Mouse (Mus musculus) midbrain, embryonic 10.5 days (tissue): ENCODE data around the gene Sox6. TPM values are rescaled to one million over a fixed set of nuclear protein-coding genes. Genes with fewer than 3 reads are reported as not detected.
A peak's percentile ranks its signal among the peaks of the same experiment; 100 is the strongest.

Experiments
- DNase-seq: peaks from one replicate; pipeline ENCODE4 v3.0.0-alpha.2; 2017; ENCODE audit warnings: low spot score
- H3K27ac ChIP-seq: fragments of 300-500 bp; sonication (generic); replicated peaks from 2 replicates; pipeline ENCODE4 v1.5.1; 2016; ENCODE audit warnings: mild to moderate bottlenecking
- H3K27me3 ChIP-seq: fragments of 300-500 bp; sonication (generic); 2 replicates; pipeline ENCODE4 v1.6.1; 2016; ENCODE audit warnings: low read depth, mild to moderate bottlenecking; ENCODE audit not compliant: poor library complexity, severe bottlenecking
- H3K36me3 ChIP-seq: fragments of 300-500 bp; sonication (generic); 2 replicates; pipeline ENCODE4 v1.6.1; 2016; ENCODE audit warnings: mild to moderate bottlenecking, moderate library complexity
- H3K4me1 ChIP-seq: fragments of 300-500 bp; sonication (generic); 2 replicates; pipeline ENCODE4 v1.6.1; 2016
- H3K4me3 ChIP-seq: fragments of 300-500 bp; sonication (generic); 2 replicates; pipeline ENCODE4 v1.5.1; 2016; ENCODE audit warnings: mild to moderate bottlenecking, moderate library complexity
- H3K9me3 ChIP-seq: fragments of 300-500 bp; sonication (generic); replicated peaks from 2 replicates; pipeline ENCODE4 v1.6.1; 2016; ENCODE audit warnings: mild to moderate bottlenecking
- WGBS: fragments of 180-500 bp; shearing (Covaris S2); methylation state at CpG from one replicate; pipeline ENCODE4 v1.1.7; 2016; 5-methylcytosine and 5-hydroxymethylcytosine counted together
- polyA plus RNA-seq: library from polyadenylated mRNA; unstranded; fragments of >200 nt; fragmentation: Nextera tagmentation; extraction: Ambion mirVana; gene quantifications from 2 replicates; pipeline ENCODE4 v1.2.1, GENCODE M21; 2016

Sox6 gene
- polyA plus RNA-seq, 1 experiment from 2014 or later, result 25.5 TPM

- Histone ChIP-seq H3K9me3 (no peaks in the 10 kb centered on the region), H3K27ac (no peak overlapping the region), H3K27me3 (no peaks in the 10 kb centered on the region), H3K36me3 (no peaks in the 10 kb centered on the region), H3K4me3 (no peak overlapping the region), H3K4me1 (peaks cover 30% of the 10 kb centered on the region)
- WGBS, result 90% methylated on average over 6 of the region's 6 CpGs
- DNase-seq, result no peak
Measured at GRCm38 (mm10) chr7:115686687-115687086, 351.9 kb downstream of the Sox6 start.

DNA sequence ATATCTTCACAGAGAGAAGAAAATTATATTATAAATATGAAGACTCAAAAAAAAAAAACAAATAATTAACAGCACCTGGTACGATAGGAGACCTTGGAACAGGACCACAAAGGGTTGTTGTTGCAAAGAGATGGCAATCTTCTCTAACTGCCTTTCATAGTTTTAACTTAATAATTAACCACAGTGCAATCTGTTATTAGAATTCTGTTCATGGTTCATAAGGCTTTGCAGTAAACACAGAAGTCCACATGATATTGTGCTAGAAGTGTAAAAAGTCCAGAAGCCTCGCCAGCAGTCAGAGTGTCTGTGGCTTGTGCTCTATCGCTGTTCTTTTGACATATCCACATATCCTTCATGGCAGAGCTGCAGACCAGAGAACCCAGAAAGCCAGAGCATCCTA is 354.5 kb downstream of the Sox6 start:
- 95% methylated on average over 3 of the region's 3 CpGs for WGBS

GRCm38 (mm10) chr7:115671749-115672148 is 366.8 kb downstream of the Sox6 start:
- no peak overlapping the region for H3K4me3 ChIP-seq
- DNase-seq, result no peak
- peaks cover 31% of the 10 kb centered on the region for H3K4me1 ChIP-seq
- no peak overlapping the region for H3K27ac ChIP-seq
- no peaks in the 10 kb centered on the region for H3K36me3 ChIP-seq
- H3K9me3 ChIP-seq, result no peaks in the 10 kb centered on the region
- no peaks in the 10 kb centered on the region for H3K27me3 ChIP-seq
- WGBS, result 86% methylated on average over 2 of the region's 2 CpGs

More for the DNA sequence above, 354.5 kb downstream of the Sox6 start:
- H3K9me3 ChIP-seq, result no peaks in the 10 kb centered on the region
- peaks cover 21% of the 10 kb centered on the region for H3K4me1 ChIP-seq
- H3K27me3 ChIP-seq, result no peaks in the 10 kb centered on the region
- no peak overlapping the region for H3K4me3 ChIP-seq
- H3K27ac ChIP-seq, result no peak overlapping the region
- no peaks in the 10 kb centered on the region for H3K36me3 ChIP-seq
- no peak for DNase-seq

- Histone ChIP-seq H3K27me3 (no peaks in the 10 kb centered on the region), H3K4me3 (no peak overlapping the region), H3K27ac (no peak overlapping the region), H3K9me3 (no peaks in the 10 kb centered on the region), H3K36me3 (no peaks in the 10 kb centered on the region), H3K4me1 (peaks cover 36% of the 10 kb centered on the region)
- 90% methylated on average over 4 of the region's 4 CpGs for WGBS
- no peak for DNase-seq
Measured at GRCm38 (mm10) chr7:115671272-115671671, 367.3 kb downstream of the Sox6 start.

DNA sequence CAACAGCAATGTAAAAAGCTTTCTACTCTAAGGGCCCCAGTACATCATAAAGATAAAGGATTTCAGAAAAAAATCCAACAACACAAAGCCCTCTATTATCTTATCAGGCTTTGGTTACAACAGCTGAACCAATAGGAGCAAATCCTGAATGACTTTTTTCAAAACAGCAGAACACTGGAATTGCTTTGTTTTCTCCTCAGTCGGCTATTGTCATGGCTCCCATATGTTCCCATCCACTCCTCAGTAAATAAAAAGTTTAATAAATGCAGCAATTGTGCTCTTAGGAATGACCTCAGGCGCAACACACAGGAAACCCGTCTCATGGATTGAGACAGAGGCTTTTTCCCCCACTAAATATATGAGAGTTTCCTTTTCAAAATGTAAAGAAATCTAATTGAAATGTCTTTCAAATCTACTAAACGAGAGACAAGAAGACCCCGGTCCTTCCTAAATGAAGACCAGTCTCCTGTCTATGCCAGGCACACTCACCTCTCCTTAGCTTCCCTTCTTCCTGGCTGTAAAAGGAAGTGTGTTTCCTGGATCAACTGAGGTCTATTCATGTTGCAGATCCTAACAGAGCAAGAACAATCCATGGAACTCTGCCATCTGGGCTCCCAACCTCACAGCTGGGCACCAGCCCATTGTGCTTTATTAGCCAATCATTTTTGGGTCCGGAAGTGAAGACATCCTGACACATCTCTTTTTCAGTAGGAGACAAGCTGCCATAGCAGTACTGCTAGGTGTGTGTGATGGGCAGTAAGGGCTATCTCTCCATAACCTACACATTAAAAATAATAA is 369.2 kb downstream of the Sox6 start:
- no peaks in the 10 kb centered on the region for H3K27me3 ChIP-seq
- H3K4me3 ChIP-seq, result no peak overlapping the region
- H3K9me3 ChIP-seq, result no peaks in the 10 kb centered on the region
- peak overlapping the region; percentile 49; the same call in 1 of the 2 replicates for H3K27ac ChIP-seq
- H3K4me1 ChIP-seq, result peaks cover 37% of the 10 kb centered on the region
- WGBS, result 63% methylated on average over 6 of the region's 6 CpGs
- no peaks in the 10 kb centered on the region for H3K36me3 ChIP-seq
- no peak for DNase-seq

DNA sequence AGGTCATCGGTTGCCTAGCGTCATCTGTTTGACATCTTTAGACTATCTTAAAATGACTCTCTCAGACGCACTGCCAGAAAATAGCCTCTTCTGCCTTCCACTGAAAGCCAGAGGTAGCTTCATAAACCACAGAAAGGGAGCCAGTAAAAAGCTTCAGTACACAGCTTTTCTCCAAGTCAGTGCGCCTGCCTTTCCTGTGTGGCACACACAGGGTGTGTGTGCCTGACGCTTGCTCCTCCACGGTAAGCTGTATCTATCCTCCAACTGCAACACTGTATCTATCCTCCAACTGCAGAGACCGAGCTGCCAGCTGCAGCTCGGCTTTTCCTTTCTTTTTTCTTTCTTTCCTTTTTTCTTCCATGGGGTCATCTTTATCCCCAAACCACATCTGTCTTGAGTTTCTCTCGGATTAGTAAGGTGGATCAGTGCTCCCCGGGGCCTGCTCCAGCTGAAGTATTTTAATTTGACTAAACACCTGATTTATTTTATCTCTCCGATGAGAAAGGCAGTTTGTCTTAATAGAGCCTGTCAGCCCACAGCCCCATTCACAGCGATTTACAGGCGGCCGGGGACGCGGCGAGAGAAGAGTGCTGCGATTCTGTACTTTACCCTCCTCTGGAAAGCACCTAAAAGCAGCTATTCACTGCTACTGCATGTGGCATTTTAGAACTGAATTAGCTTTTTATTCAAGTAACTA is 371.8 kb downstream of the Sox6 start:
- no peaks in the 10 kb centered on the region for H3K36me3 ChIP-seq
- peaks cover 46% of the 10 kb centered on the region for H3K4me1 ChIP-seq
- no peaks in the 10 kb centered on the region for H3K9me3 ChIP-seq
- H3K27ac ChIP-seq, result peak overlapping the region; percentile 53
- no peaks in the 10 kb centered on the region for H3K27me3 ChIP-seq
- no peak for DNase-seq
- peak overlapping the region; percentile 32 for H3K4me3 ChIP-seq
- 35% methylated on average over 18 of the region's 18 CpGs for WGBS

DNA sequence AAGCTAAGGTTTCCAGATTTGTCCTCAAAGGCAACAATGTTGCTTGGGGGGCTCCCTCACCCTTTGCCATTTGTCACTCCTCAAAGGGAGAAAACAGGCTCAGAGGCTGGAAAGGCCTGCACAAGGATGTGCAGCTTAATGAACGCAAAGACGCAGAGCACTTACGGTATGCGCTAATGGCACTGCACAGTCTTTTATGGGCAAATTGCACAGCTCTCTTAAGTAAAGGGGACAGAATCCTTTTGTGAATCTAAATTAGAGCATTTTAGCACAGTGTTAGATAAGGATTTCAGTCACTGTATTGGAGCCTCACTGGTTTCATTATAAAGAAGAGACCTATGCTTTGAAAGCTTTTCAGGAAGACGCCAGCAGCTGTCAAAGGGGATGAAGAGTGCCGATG is 375.2 kb downstream of the Sox6 start:
- DNase-seq, result no peak
- WGBS, result 65% methylated on average over 6 of the region's 6 CpGs
- Histone ChIP-seq H3K36me3 (no peaks in the 10 kb centered on the region), H3K4me3 (no peak overlapping the region), H3K27me3 (no peaks in the 10 kb centered on the region), H3K9me3 (no peaks in the 10 kb centered on the region), H3K27ac (no peak overlapping the region), H3K4me1 (peaks cover 38% of the 10 kb centered on the region)

- H3K4me3 ChIP-seq, result no peak overlapping the region
- no peaks in the 10 kb centered on the region for H3K9me3 ChIP-seq
- H3K27me3 ChIP-seq, result no peaks in the 10 kb centered on the region
- H3K27ac ChIP-seq, result no peak overlapping the region
- peaks cover 25% of the 10 kb centered on the region for H3K4me1 ChIP-seq
- H3K36me3 ChIP-seq, result no peaks in the 10 kb centered on the region
- no peak for DNase-seq
- 91% methylated on average over 9 of the region's 9 CpGs for WGBS
Measured at GRCm38 (mm10) chr7:115662121-115662520, 376.5 kb downstream of the Sox6 start.

DNA sequence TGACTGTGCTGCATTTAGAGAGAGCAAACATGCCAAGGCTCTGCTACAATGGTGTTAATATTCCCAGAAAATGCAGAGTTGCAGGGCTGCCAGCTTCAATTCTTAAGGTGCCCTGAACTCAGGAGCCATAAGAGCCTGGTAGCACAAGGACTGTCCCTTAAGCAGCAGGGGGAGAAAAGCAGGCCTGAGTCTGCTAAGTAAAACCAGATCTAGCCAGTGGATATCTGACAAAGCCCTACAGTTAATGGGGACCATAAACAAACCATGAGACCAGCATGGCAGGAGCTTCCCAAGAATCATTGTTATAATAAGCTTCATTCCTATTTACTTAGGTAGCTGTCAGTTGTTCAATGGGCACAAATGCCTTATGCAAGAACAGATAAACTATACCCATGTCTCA is 391.9 kb downstream of the Sox6 start:
- Histone ChIP-seq H3K27me3 (0 out of 2 replicates have a peak, but pooled peaks cover 4% of the 10 kb centered on the region), H3K4me3 (no peak overlapping the region), H3K9me3 (no peaks in the 10 kb centered on the region), H3K4me1 (peaks cover 38% of the 10 kb centered on the region), H3K27ac (peak overlapping the region; percentile 81), H3K36me3 (no peaks in the 10 kb centered on the region)
- no peak for DNase-seq

- 0 out of 2 replicates have a peak, but pooled peaks cover 4% of the 10 kb centered on the region for H3K27me3 ChIP-seq
- H3K27ac ChIP-seq, result peak overlapping the region; percentile 81
- peaks cover 38% of the 10 kb centered on the region for H3K4me1 ChIP-seq
- peak; percentile 38 for DNase-seq
- WGBS, result 11% methylated on average over 5 of the region's 5 CpGs
- H3K4me3 ChIP-seq, result no peak overlapping the region
- no peaks in the 10 kb centered on the region for H3K36me3 ChIP-seq
- H3K9me3 ChIP-seq, result no peaks in the 10 kb centered on the region
Measured at GRCm38 (mm10) chr7:115645971-115646447, 392.6 kb downstream of the Sox6 start.

- 11% methylated on average over 1 of the region's 1 CpGs for WGBS
- Histone ChIP-seq H3K36me3 (no peaks in the 10 kb centered on the region), H3K4me3 (no peak overlapping the region), H3K4me1 (peaks cover 38% of the 10 kb centered on the region), H3K27ac (peak overlapping the region; percentile 81), H3K9me3 (no peaks in the 10 kb centered on the region), H3K27me3 (0 out of 2 replicates have a peak, but pooled peaks cover 4% of the 10 kb centered on the region)
- peak; percentile 56 for DNase-seq
Measured at GRCm38 (mm10) chr7:115645272-115645970, 393.2 kb downstream of the Sox6 start.

DNA sequence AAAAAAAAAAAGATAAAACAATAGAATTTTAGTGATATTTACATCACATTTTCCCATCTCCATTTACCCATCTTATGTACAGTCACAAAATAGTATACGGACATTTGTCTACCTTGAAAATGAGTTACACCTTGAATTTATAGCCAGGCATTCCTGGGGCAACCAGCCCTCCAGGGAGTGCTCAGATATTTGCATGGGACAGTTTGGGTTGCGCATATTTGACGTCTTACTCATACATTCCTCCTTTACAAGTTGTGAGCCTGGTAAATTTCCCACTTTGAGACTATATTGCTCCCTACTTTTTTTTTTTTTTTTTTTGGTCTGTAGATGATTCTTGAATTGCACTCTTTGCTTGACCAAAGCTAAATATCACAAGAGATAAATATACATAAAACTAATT is 407.9 kb downstream of the Sox6 start:
- H3K36me3 ChIP-seq, result no peaks in the 10 kb centered on the region
- no peak overlapping the region for H3K4me3 ChIP-seq
- WGBS, result 94% methylated on average over 3 of the region's 3 CpGs
- no peak for DNase-seq
- no peaks in the 10 kb centered on the region for H3K27me3 ChIP-seq
- H3K9me3 ChIP-seq, result no peaks in the 10 kb centered on the region
- H3K27ac ChIP-seq, result no peak overlapping the region
- peaks cover 5% of the 10 kb centered on the region for H3K4me1 ChIP-seq
